Mouse (Mus musculus) ES-CJ7 (cell line): ENCODE data around the gene Zfp87.
A peak's percentile ranks its signal among the peaks of the same experiment; 100 is the strongest.

Experiments
- DNase-seq: peaks from one replicate; pipeline ENCODE4 v3.0.0; 2011; ENCODE audit warnings: low read depth, low spot score

The Zfp87 gene

GRCm38 (mm10) chr13:67525753-67526410 lies at the start of gene Zfp87, which contains the start of gene Gm26965:
Gene Zfp87 (minus strand): TSS chr13:67526177.
Gene Gm26965 (minus strand): TSS chr13:67526151.
- DNase-seq = peak; percentile 97

- DNase-seq = peak; percentile 38
Observed at GRCm38 (mm10) chr13:67572591-67573189, 46.7 kb upstream of the Zfp87 start.

- no peak for DNase-seq
Observed at GRCm38 (mm10) chr13:67553730-67554129, 27.8 kb upstream of the Zfp87 start, which contains the start of gene Zfp748. Gene Zfp748 (minus strand): TSS chr13:67553830.

GRCm38 (mm10) chr13:67552505-67553346 lies 26.7 kb upstream of the Zfp87 start:
- DNase-seq = peak; percentile 94

- DNase-seq = peak; percentile 44
Observed at GRCm38 (mm10) chr13:67545941-67546340, 20.0 kb upstream of the Zfp87 start.

GRCm38 (mm10) chr13:67527049-67527730 lies 1.2 kb upstream of the Zfp87 start:
- DNase-seq = peak; percentile 39

GRCm38 (mm10) chr13:67500908-67501307 lies 25.1 kb downstream of the Zfp87 start:
- no peak for DNase-seq

- peak; percentile 93 for DNase-seq
Observed at GRCm38 (mm10) chr13:67500084-67500719, 25.8 kb downstream of the Zfp87 start, which contains the start of gene Zfp58. Gene Zfp58 (minus strand): TSS chr13:67500555.

- peak; percentile 65 for DNase-seq
Observed at GRCm38 (mm10) chr13:67495631-67496030, 30.3 kb downstream of the Zfp87 start.

GRCm38 (mm10) chr13:67484424-67484811 lies 41.6 kb downstream of the Zfp87 start:
- no peak for DNase-seq

GRCm38 (mm10) chr13:67483625-67484423 lies 42.2 kb downstream of the Zfp87 start, which contains the start of gene Zfp874b:
Gene Zfp874b (minus strand): TSS chr13:67484258.
- DNase-seq = peak; percentile 93

- DNase-seq = peak; percentile 11
Observed at GRCm38 (mm10) chr13:67481528-67481927, 44.4 kb downstream of the Zfp87 start.

GRCm38 (mm10) chr13:67469274-67469673 lies 56.7 kb downstream of the Zfp87 start:
- DNase-seq = no peak
